Mouse (Mus musculus) heart, embryonic 15.5 days (tissue): ENCODE results near the gene Khdc3. TPM values are rescaled to one million over a fixed set of nuclear protein-coding genes. Genes with fewer than 3 reads are reported as not detected.

Source experiments
- ATAC-seq: fragments of 200-750 bp; cut with Nextera tagmentation; replicated peaks from 2 replicates; pipeline ENCODE4 v1.8.0; 2017; ENCODE audit warnings: low read depth, moderate TSS enrichment; ENCODE audit not compliant: insufficient number of reproducible peaks, insufficient read depth, low FRiP score
- H3K27ac ChIP-seq: fragments of 300-500 bp; sonication (generic); 2 replicates; pipeline ENCODE4 v1.5.1; 2015; ENCODE audit warnings: mild to moderate bottlenecking, inconsistent platforms
- H3K27me3 ChIP-seq: fragments of 300-500 bp; sonication (generic); 2 replicates; pipeline ENCODE4 v1.6.1; 2015; ENCODE audit warnings: inconsistent platforms
- H3K36me3 ChIP-seq: fragments of 300-500 bp; sonication (generic); 2 replicates; pipeline ENCODE4 v1.6.1; 2015; ENCODE audit warnings: mild to moderate bottlenecking, inconsistent platforms
- H3K4me1 ChIP-seq: fragments of 300-500 bp; sonication (generic); replicated peaks from 2 replicates; pipeline ENCODE4 v1.6.1; 2015; ENCODE audit warnings: inconsistent platforms
- H3K4me2 ChIP-seq: fragments of 300-500 bp; sonication (generic); 2 replicates; pipeline ENCODE4 v1.6.1; 2015; ENCODE audit warnings: inconsistent platforms, mild to moderate bottlenecking, moderate library complexity
- H3K4me3 ChIP-seq: fragments of 300-500 bp; sonication (generic); 2 replicates; pipeline ENCODE4 v1.5.1; 2015; ENCODE audit warnings: mild to moderate bottlenecking, inconsistent platforms
- H3K9ac ChIP-seq: fragments of 300-500 bp; sonication (generic); 2 replicates; pipeline ENCODE4 v1.6.1; 2015; ENCODE audit warnings: mild to moderate bottlenecking, inconsistent platforms
- H3K9me3 ChIP-seq: fragments of 300-500 bp; sonication (generic); replicated peaks from 2 replicates; pipeline ENCODE4 v1.6.1; 2016; ENCODE audit warnings: inconsistent platforms
- WGBS: fragments of 180-500 bp; shearing (Covaris S2); methylation state at CpG from one replicate; pipeline ENCODE4 v1.1.7; 2015; ENCODE audit warnings: mixed read lengths; 5-methylcytosine and 5-hydroxymethylcytosine counted together
- polyA plus RNA-seq: library from polyadenylated mRNA; unstranded; fragments of >200 nt; fragmentation: Nextera tagmentation; extraction: Ambion mirVana; gene quantifications from 2 replicates; pipeline ENCODE4 v1.2.1, GENCODE M21; 2015

The Khdc3 gene
- polyA plus RNA-seq, 1 experiment from 2014 or later = not detected

DNA sequence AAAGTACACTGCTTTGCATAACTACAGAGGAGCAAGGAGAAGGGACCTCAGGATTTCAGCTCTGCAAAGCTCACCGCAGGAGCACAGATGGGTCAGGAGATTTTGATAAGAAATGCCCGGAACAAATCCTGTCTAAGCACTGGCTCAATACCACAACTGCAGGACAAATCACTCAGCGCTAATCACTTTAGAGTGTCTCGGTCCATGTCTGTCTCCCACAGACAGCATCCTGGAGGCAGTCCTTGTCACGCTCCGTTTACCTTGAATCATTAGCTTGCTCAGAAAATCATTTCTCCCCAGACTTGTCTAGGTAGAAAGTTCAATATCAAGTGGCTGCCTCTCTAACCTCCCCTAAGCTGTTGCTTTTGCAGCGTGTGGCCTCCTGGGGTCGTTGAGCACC lies 28.2 kb downstream of the Khdc3 start:
- WGBS = 71% methylated on average over 8 of the region's 8 CpGs
- no peaks in the 10 kb centered on the region for H3K27me3 ChIP-seq
- H3K4me1 ChIP-seq = no peaks in the 10 kb centered on the region

GRCm38 (mm10) chr9:73130529-73130928 lies 28.9 kb downstream of the Khdc3 start:
- WGBS = 83% methylated on average over 4 of the region's 4 CpGs
- Histone ChIP-seq H3K4me2 (no peak overlapping the region), H3K4me3 (no peak overlapping the region), H3K4me1 (no peaks in the 10 kb centered on the region), H3K9ac (no peak overlapping the region), H3K27me3 (no peaks in the 10 kb centered on the region), H3K36me3 (peaks cover 36% of the 10 kb centered on the region), H3K27ac (no peak overlapping the region), H3K9me3 (no peaks in the 10 kb centered on the region)
- ATAC-seq = no peak

More for the DNA sequence above, 28.2 kb downstream of the Khdc3 start:
- Histone ChIP-seq H3K4me2 (no peak overlapping the region), H3K4me3 (no peak overlapping the region), H3K36me3 (peaks cover 43% of the 10 kb centered on the region), H3K9me3 (no peaks in the 10 kb centered on the region), H3K9ac (no peak overlapping the region), H3K27ac (no peak overlapping the region)
- ATAC-seq = no peak

GRCm38 (mm10) chr9:73137341-73137886 lies 35.8 kb downstream of the Khdc3 start:
- ATAC-seq = no peak
- no peak overlapping the region for H3K27ac ChIP-seq
- WGBS = 56% methylated on average over 11 of the region's 11 CpGs
- H3K9me3 ChIP-seq = no peaks in the 10 kb centered on the region
- H3K27me3 ChIP-seq = no peaks in the 10 kb centered on the region
- H3K4me2 ChIP-seq = no peak overlapping the region
- no peak overlapping the region for H3K9ac ChIP-seq
- no peaks in the 10 kb centered on the region for H3K4me1 ChIP-seq
- no peaks in the 10 kb centered on the region for H3K36me3 ChIP-seq
- H3K4me3 ChIP-seq = no peak overlapping the region

Other genes with a start within 250 kb of the Khdc3 start
- gene Pygo1, start 176.2 kb upstream of the Khdc3 start, polyA plus RNA-seq = 2.1 and 2.6 TPM in 2 replicates
- gene Dyx1c1, start 143.1 kb upstream of the Khdc3 start, polyA plus RNA-seq = 0.58 and 0.85 TPM in 2 replicates
- gene Gm44503, start 143.0 kb upstream of the Khdc3 start, polyA plus RNA-seq = not detected in 2 replicates
- 12.8 and 15.4 TPM in 2 replicates for gene Ccpg1os, start 116.5 kb upstream of the Khdc3 start, polyA plus RNA-seq
- 31.3 and 33.1 TPM in 2 replicates for gene Ccpg1, start 116.4 kb upstream of the Khdc3 start, polyA plus RNA-seq
- gene Pigb, start 61.5 kb upstream of the Khdc3 start, polyA plus RNA-seq = 4.7 and 8.0 TPM in 2 replicates
- 3.7 and 7.8 TPM in 2 replicates for gene Rab27a, start 57.0 kb upstream of the Khdc3 start, polyA plus RNA-seq
- not detected in 2 replicates for gene Gm20509, start 634 bp downstream of the Khdc3 start, polyA plus RNA-seq
- gene Rsl24d1, start 11.6 kb downstream of the Khdc3 start, polyA plus RNA-seq = 77.1 and 79.6 TPM in 2 replicates